Mouse (Mus musculus) heart, adult 2 months (tissue): ENCODE measurements around the gene Pdxp. TPM values are rescaled to one million over a fixed set of nuclear protein-coding genes. Genes with fewer than 3 reads are reported as not detected.

ENCODE experiments used
- DNase-seq, 2 experiments: peaks; one replicate each; pipeline ENCODE4 v3.0.0; 2021
- H3K27ac ChIP-seq: fragments of 200-600 bp; 2 replicates; pipeline ENCODE4 v1.8.1; 2022
- H3K27me3 ChIP-seq: fragments of 200-500 bp; 2 replicates; pipeline ENCODE4 v1.6.1; 2012; ENCODE audit warnings: mild to moderate bottlenecking, low read length, inconsistent platforms, mixed read lengths; ENCODE audit not compliant: control insufficient read depth, insufficient read depth
- H3K36me3 ChIP-seq: fragments of 200-500 bp; 2 replicates; pipeline ENCODE4 v1.6.1; 2012; ENCODE audit warnings: low read length, inconsistent platforms; ENCODE audit not compliant: control insufficient read depth, insufficient read depth
- H3K4me1 ChIP-seq: fragments of 200-500 bp; 2 replicates; pipeline ENCODE4 v1.6.1; 2011; ENCODE audit warnings: low read length; ENCODE audit not compliant: control insufficient read depth, insufficient read depth
- H3K4me3 ChIP-seq: fragments of 200-600 bp; 2 replicates; pipeline ENCODE4 v1.8.1; 2022
- H3K79me2 ChIP-seq: fragments of 200-500 bp; replicated peaks from 2 replicates; pipeline ENCODE4 v1.6.1; 2012; ENCODE audit warnings: mild to moderate bottlenecking, inconsistent platforms, low read length, moderate library complexity, mixed read lengths; ENCODE audit not compliant: control insufficient read depth, insufficient read depth
- H3K9ac ChIP-seq: fragments of 200-500 bp; 2 replicates; pipeline ENCODE4 v1.6.1; 2012; ENCODE audit warnings: low read depth, mild to moderate bottlenecking, control low read depth, inconsistent platforms, low read length, mixed read lengths
- CTCF ChIP-seq: fragments of 200-600 bp; IDR thresholded peaks from 2 replicates; pipeline ENCODE4 v1.8.1; 2022; ENCODE audit warnings: antibody characterized with exemption, mild to moderate bottlenecking, moderate library complexity
- EP300 ChIP-seq: fragments of 200-500 bp; IDR thresholded peaks from 2 replicates; pipeline ENCODE4 v1.6.1; 2011; ENCODE audit warnings: low read depth, low read length, control low read depth; ENCODE audit not compliant: insufficient read depth
- POLR2A ChIP-seq: fragments of 200-500 bp; IDR thresholded peaks from 2 replicates; pipeline ENCODE4 v1.6.1; 2011; ENCODE audit warnings: mild to moderate bottlenecking, low read depth, low read length, control low read depth; ENCODE audit not compliant: insufficient read depth
- WGBS: fragments of 180-500 bp; shearing (Covaris S2); methylation state at CpG from one replicate; pipeline ENCODE4 v1.1.7; 2018; 5-methylcytosine and 5-hydroxymethylcytosine counted together
- intact Hi-C: fragments of 180-260 bp; cut with DNase I; formaldehyde crosslinking; loops from one replicate; pipeline ENCODE4 v1.15.1; 2025
- microRNA-seq, 2 experiments: library from miRNA; unstranded; fragments of <30 nt; microRNA quantifications; one replicate each; pipeline ENCODE4 v1.2.0; 2021
- polyA plus RNA-seq: library from polyadenylated mRNA; depleted of rRNA; stranded (reverse); fragments of >200 nt; gene quantifications from 2 replicates; pipeline ENCODE4 v1.2.3, GENCODE M21; 2012; rRNA removed
- total RNA-seq, 2 experiments: library from RNA; stranded (reverse); gene quantifications; 2 replicates each; pipeline ENCODE4 v1.2.3; 2021

The Pdxp gene
- total and polyA plus RNA-seq, 3 experiments, result 0.81 to 2.0 (median 0.86) TPM

DNA sequence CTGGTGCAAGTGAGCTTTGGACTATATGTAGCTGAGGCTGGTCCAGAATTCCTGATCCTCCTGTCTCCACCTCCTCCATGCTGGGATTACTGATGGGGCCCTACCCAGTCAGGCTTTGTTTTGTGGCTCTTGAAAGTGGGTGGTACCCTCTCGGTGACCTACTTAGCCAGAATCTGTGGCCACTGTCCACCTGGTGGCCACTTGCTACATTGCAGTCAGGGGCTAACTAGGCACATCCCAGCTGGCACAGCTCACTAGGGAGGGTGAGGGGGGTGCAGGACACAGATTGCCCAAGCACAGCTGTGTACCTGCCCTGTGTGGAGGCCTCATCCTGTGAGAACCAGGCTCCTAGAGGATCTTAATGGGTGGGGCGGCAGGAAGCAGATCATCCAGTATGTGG is 49.2 kb downstream of the Pdxp start:
- WGBS, result 30% methylated on average over 2 of the region's 2 CpGs
- Histone ChIP-seq H3K27ac (no peak overlapping the region), H3K4me1 (peaks cover 3% of the 10 kb centered on the region), H3K27me3 (no peaks in the 10 kb centered on the region; the same call in 1 of the 2 replicates), H3K4me3 (no peak overlapping the region), H3K9ac (no peak overlapping the region), H3K36me3 (no peaks in the 10 kb centered on the region), H3K79me2 (no peaks in the 10 kb centered on the region)
- TF ChIP-seq POLR2A, result no peak
- TF ChIP-seq CTCF, result peak; percentile 85
- 0 out of 2 replicates have a peak, but pooled peaks have one; percentile 51 for TF ChIP-seq EP300
- intact Hi-C loops, result loop anchor here (2.0 kb wide), 1 partner anchor 48 kb away; no protein-coding TSS in a partner anchor
- peak; percentile 70 to 77 for DNase-seq

Small RNA genes within 50 kb of the gene (microRNA-seq; reads per million reads assigned to microRNA genes)
- 0.77 to 1.1 reads per million in 2 experiments for gene Mir6955

Other genes starting within 250 kb of the Pdxp start
- 1 to 10 TPM; 1.3 to 3.4 TPM for gene Elfn2, start 195.1 kb upstream of the Pdxp start, total RNA-seq
- gene Elfn2, start 195.1 kb upstream of the Pdxp start, polyA plus RNA-seq, result 0.16 and 0.35 TPM in 2 replicates
- 10 to 100 TPM; 11.1 to 11.6 TPM for gene Mfng, start 140.4 kb upstream of the Pdxp start, total RNA-seq
- gene Mfng, start 140.4 kb upstream of the Pdxp start, polyA plus RNA-seq, result 15.0 and 19.1 TPM in 2 replicates
- 10 to 100 TPM; 15.0 to 17.0 TPM for gene Card10, start 110.9 kb upstream of the Pdxp start, total RNA-seq
- 22.3 and 28.5 TPM in 2 replicates for gene Card10, start 110.9 kb upstream of the Pdxp start, polyA plus RNA-seq
- gene Cdc42ep1, start 71.3 kb upstream of the Pdxp start, total RNA-seq, result 10 to 100 TPM; 30.8 to 37.1 TPM
- gene Cdc42ep1, start 71.3 kb upstream of the Pdxp start, polyA plus RNA-seq, result 62.3 and 71.8 TPM in 2 replicates
- not detected for gene Lgals2, start 58.4 kb upstream of the Pdxp start, total RNA-seq
- gene Lgals2, start 58.4 kb upstream of the Pdxp start, polyA plus RNA-seq, result 0.59 and 1.5 TPM in 2 replicates
- 10 to 100 TPM; 42.2 to 44.4 TPM for gene Gga1, start 36.7 kb upstream of the Pdxp start, total RNA-seq
- 44.7 and 52.7 TPM in 2 replicates for gene Gga1, start 36.7 kb upstream of the Pdxp start, polyA plus RNA-seq
- not detected for gene Gm49510, start 14.3 kb upstream of the Pdxp start, total RNA-seq
- 0.04 TPM in 1 of 2 replicates, not detected in the other for gene Gm49510, start 14.3 kb upstream of the Pdxp start, polyA plus RNA-seq
- 1 to 10 TPM; 2.6 to 3.3 TPM for gene Sh3bp1, start 14.2 kb upstream of the Pdxp start, total RNA-seq
- gene Sh3bp1, start 14.2 kb upstream of the Pdxp start, polyA plus RNA-seq, result 12.6 and 19.2 TPM in 2 replicates
- 100 to 1,000 TPM; 174 to 176 TPM for gene Lgals1, start 12.8 kb downstream of the Pdxp start, total RNA-seq
- gene Lgals1, start 12.8 kb downstream of the Pdxp start, polyA plus RNA-seq, result 425 and 497 TPM in 2 replicates
- gene Nol12, start 21.0 kb downstream of the Pdxp start, total RNA-seq, result 10 to 100 TPM; 13.8 to 17.4 TPM
- 9.9 and 13.1 TPM in 2 replicates for gene Nol12, start 21.0 kb downstream of the Pdxp start, polyA plus RNA-seq
- 10 to 100 TPM; 24.4 to 30.9 TPM for gene Triobp, start 33.8 kb downstream of the Pdxp start, total RNA-seq
- gene Triobp, start 33.8 kb downstream of the Pdxp start, polyA plus RNA-seq, result 22.0 and 26.7 TPM in 2 replicates
- gene H1f0, start 114.5 kb downstream of the Pdxp start, total RNA-seq, result 10 to 100 TPM; 73.3 to 82.4 TPM
- 54.2 and 66.4 TPM in 2 replicates for gene H1f0, start 114.5 kb downstream of the Pdxp start, polyA plus RNA-seq
- not detected for gene Galr3, start 128.0 kb downstream of the Pdxp start, total RNA-seq
- not detected in 2 replicates for gene Galr3, start 128.0 kb downstream of the Pdxp start, polyA plus RNA-seq
- 1 to 10 TPM; 5.5 to 8.5 TPM for gene Ankrd54, start 149.0 kb downstream of the Pdxp start, total RNA-seq
- 12.2 and 14.2 TPM in 2 replicates for gene Ankrd54, start 149.0 kb downstream of the Pdxp start, polyA plus RNA-seq
- gene Eif3l, start 161.3 kb downstream of the Pdxp start, total RNA-seq, result 10 to 100 TPM; 63.9 to 69.2 TPM
- gene Eif3l, start 161.3 kb downstream of the Pdxp start, polyA plus RNA-seq, result 90.3 and 116 TPM in 2 replicates
- 10 to 100 TPM; 43.0 to 45.7 TPM for gene Micall1, start 195.0 kb downstream of the Pdxp start, total RNA-seq
- gene Micall1, start 195.0 kb downstream of the Pdxp start, polyA plus RNA-seq, result 39.3 and 58.7 TPM in 2 replicates
- gene Polr2f, start 227.1 kb downstream of the Pdxp start, total RNA-seq, result 100 to 1,000 TPM; 126 to 145 TPM
- 48.6 and 50.9 TPM in 2 replicates for gene Polr2f, start 227.1 kb downstream of the Pdxp start, polyA plus RNA-seq
- 1 to 10 TPM; 1.8 to 2.6 TPM for gene 1700088E04Rik, start 227.3 kb downstream of the Pdxp start, total RNA-seq
- gene 1700088E04Rik, start 227.3 kb downstream of the Pdxp start, polyA plus RNA-seq, result 2.8 and 3.8 TPM in 2 replicates